Mouse (Mus musculus): ENCODE results near the gene Efcab6. TPM values are rescaled to one million over a fixed set of nuclear protein-coding genes. Genes with fewer than 3 reads are reported as not detected.

Gene Efcab6
- total and polyA plus RNA-seq, 3 experiments, result not detected

DNA sequence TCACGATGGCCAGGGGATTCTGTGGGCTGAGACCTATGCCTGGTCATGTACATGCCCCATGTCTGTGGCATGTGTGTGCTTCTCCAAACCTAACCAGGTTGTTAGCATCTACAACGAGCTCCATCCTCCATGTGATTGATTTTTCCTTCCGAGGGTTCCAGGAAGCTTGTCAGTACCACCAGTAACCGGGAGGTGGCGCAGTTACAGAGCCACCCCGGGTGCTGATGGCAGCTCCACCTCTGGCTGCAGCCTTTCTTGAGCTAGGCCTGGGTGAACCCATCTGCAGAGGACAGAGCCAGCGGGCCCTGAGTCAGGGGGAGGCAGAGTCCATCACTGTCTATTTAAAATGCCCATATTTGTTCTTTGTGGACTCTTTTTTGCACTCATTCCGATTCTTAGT is 208.1 kb downstream of the Efcab6 start:
- H3K4me2 ChIP-seq (ENCODE audit: insufficient read depth, low read depth, poor library complexity, severe bottlenecking), result no peak overlapping the region
- no peak for TF ChIP-seq POLR2AphosphoS2 (IDR thresholded peaks at IDR 0.05; ENCODE audit: low read depth, low read length)
- no peak for TF ChIP-seq MEF2A (IDR thresholded peaks at IDR 0.05; ENCODE audit: borderline replicate concordance, low read depth, low read length)
- TF ChIP-seq HCFC1 (IDR thresholded peaks at IDR 0.05; ENCODE audit: low read depth, low read length), result no peak
- no peak for TF ChIP-seq NRF1 (IDR thresholded peaks at IDR 0.05; ENCODE audit: low read depth, low read length)
- no peak for TF ChIP-seq CHD2 (IDR thresholded peaks at IDR 0.05; ENCODE audit: low read length)
- TF ChIP-seq ELF1 (IDR thresholded peaks at IDR 0.05; ENCODE audit: low read depth, low read length), result peak; percentile 54; the same call in 1 of the 2 replicates
- TF ChIP-seq JUND (conservative IDR thresholded peaks at IDR 0.05; ENCODE audit: low read depth, low read length), result no peak
- TF ChIP-seq MYC (IDR thresholded peaks at IDR 0.05; ENCODE audit: low read depth, low read length), result no peak
- peak; percentile 83 to 88 for TF ChIP-seq CTCF (conservative IDR thresholded peaks at IDR 0.05 in 1 of 2, IDR thresholded peaks at IDR 0.05 in 1 of 2; ENCODE audit: low read depth in 2 of 2, low read length in 2 of 2)
- no peak for TF ChIP-seq MXI1 (IDR thresholded peaks at IDR 0.05; ENCODE audit: low read depth, low read length)
- TF ChIP-seq ZNF384 (IDR thresholded peaks at IDR 0.05; ENCODE audit: low read depth, low read length), result no peak
- TF ChIP-seq JUN (IDR thresholded peaks at IDR 0.05; ENCODE audit: insufficient read depth, low read depth, low read length), result no peak
- no peak for TF ChIP-seq POLR2A (IDR thresholded peaks at IDR 0.05; ENCODE audit: low read depth, low read length)
- TF ChIP-seq RCOR1 (conservative IDR thresholded peaks at IDR 0.05; ENCODE audit: low read depth, low read length), result no peak
- no peak for TF ChIP-seq UBTF (IDR thresholded peaks at IDR 0.05; ENCODE audit: low read depth, low read length)
- no peak for TF ChIP-seq GABPA (IDR thresholded peaks at IDR 0.05; ENCODE audit: insufficient replicate concordance, low read depth, low read length)
- TF ChIP-seq E2F4 (IDR thresholded peaks at IDR 0.05; ENCODE audit: insufficient replicate concordance, low read depth, low read length), result no peak
- TF ChIP-seq TBP (conservative IDR thresholded peaks at IDR 0.05; ENCODE audit: low read depth, low read length), result no peak
- no peak for TF ChIP-seq TCF12 (IDR thresholded peaks at IDR 0.05; ENCODE audit: low read depth, low read length)
- TF ChIP-seq KAT2A (IDR thresholded peaks at IDR 0.05; ENCODE audit: insufficient replicate concordance, low read length), result no peak
- TF ChIP-seq IRF4 (IDR thresholded peaks at IDR 0.05; ENCODE audit: low read depth, low read length), result no peak
- TF ChIP-seq SMC3 (IDR thresholded peaks at IDR 0.05; ENCODE audit: low read depth, low read length), result peak; percentile 88
- TF ChIP-seq CHD1 (IDR thresholded peaks at IDR 0.05; ENCODE audit: low read depth, low read length), result no peak
- no peak for TF ChIP-seq PAX5 (IDR thresholded peaks at IDR 0.05; ENCODE audit: low read length)
- no peak for TF ChIP-seq MAZ (IDR thresholded peaks at IDR 0.05; ENCODE audit: low read depth, low read length)
- TF ChIP-seq MAX (IDR thresholded peaks at IDR 0.05; ENCODE audit: low read length), result no peak
- no peak for TF ChIP-seq ZC3H11A (IDR thresholded peaks at IDR 0.05; ENCODE audit: low read depth, low read length)
- no peak for TF ChIP-seq EP300 (IDR thresholded peaks at IDR 0.05; ENCODE audit: low read length)
- peak; percentile 51 for TF ChIP-seq RAD21 (IDR thresholded peaks at IDR 0.05; ENCODE audit: low read depth, low read length)
- no peak for TF ChIP-seq ZMIZ1 (IDR thresholded peaks at IDR 0.05; ENCODE audit: low read depth, low read length)
- no peak for TF ChIP-seq ETS1 (conservative IDR thresholded peaks at IDR 0.05; ENCODE audit: low read depth, low read length)
- TF ChIP-seq MAFK (IDR thresholded peaks at IDR 0.05; ENCODE audit: insufficient replicate concordance, low read length), result no peak
- peak; percentile 33; the same call in 1 of the 2 replicates for TF ChIP-seq NELFE (IDR thresholded peaks at IDR 0.05; ENCODE audit: low read depth, low read length)
- no peak for TF ChIP-seq USF2 (conservative IDR thresholded peaks at IDR 0.05; ENCODE audit: low read depth, low read length)
- H3K4me3 ChIP-seq (replicated peaks in 1 of 3; ENCODE audit: low read depth in 2 of 3, low read length in 2 of 3, poor library complexity in 1 of 3), result no peak overlapping the region
- no peaks in the 10 kb centered on the region for H3K9me3 ChIP-seq (replicated peaks; ENCODE audit: low read length)
- peaks cover 77% of the 10 kb centered on the region for H3K27me3 ChIP-seq (replicated peaks)
- no peak overlapping the region for H3K27ac ChIP-seq (ENCODE audit: insufficient read depth, low read depth)
- H3K79me2 ChIP-seq (replicated peaks; ENCODE audit: control insufficient read depth, extremely low read depth, insufficient read depth, poor library complexity, severe bottlenecking), result no peaks in the 10 kb centered on the region
- no peak overlapping the region for H3K9ac ChIP-seq (ENCODE audit: insufficient read depth, low read depth)
- no peaks in the 10 kb centered on the region for H3K4me1 ChIP-seq (ENCODE audit: control insufficient read depth in 1 of 2, insufficient read depth in 2 of 2)
- dilution Hi-C loops (cut with MboI; ENCODE audit: extremely low pct_ligation_motif_present, extremely low pct_unique_long_range_greater_than_20kb, low sequenced_read_pairs) (no loop called here), in situ Hi-C loops (cut with MboI; ENCODE audit: low pct_ligation_motif_present, low pct_unique_long_range_greater_than_20kb, low sequenced_read_pairs) (loop anchor here (10.0 to 25.0 kb wide), 2 partner anchors 198 to 755 kb away; no protein-coding TSS in a partner anchor)
- DNase-seq (ENCODE audit: extremely low read depth), result peak; percentile 31
- H3K36me3 ChIP-seq (replicated peaks in 1 of 2; ENCODE audit: control insufficient read depth in 1 of 2, insufficient read depth in 1 of 2, low read length in 1 of 2), result no peaks in the 10 kb centered on the region
